Mouse (Mus musculus) adrenal gland, adult 18-20 months (tissue): ENCODE measurements around the gene Cdsn. TPM values are rescaled to one million over a fixed set of nuclear protein-coding genes. Genes with fewer than 3 reads are reported as not detected.

ENCODE experiments used
- DNase-seq, 2 experiments: peaks; one replicate each; pipeline ENCODE4 v3.0.0; 2021 to 2022; ENCODE audit warnings: low spot score in 2 of 2
- total RNA-seq, 2 experiments: library from RNA; stranded (reverse); gene quantifications; 1 replicate in 1 of 2; 2 replicates in 1 of 2; pipeline ENCODE4 v1.2.3; 2021

Gene Cdsn
- total RNA-seq, 2 experiments from 2014 or later = 0.10 to 7.1 TPM

- no peak for DNase-seq
Observed at GRCm38 (mm10) chr17:35569091-35569944, 17.4 kb downstream of the Cdsn start.

GRCm38 (mm10) chr17:35570836-35571235 is 18.9 kb downstream of the Cdsn start:
- no peak for DNase-seq

GRCm38 (mm10) chr17:35571477-35571876 is 19.5 kb downstream of the Cdsn start:
- no peak for DNase-seq

- peak; percentile 70 to 79 for DNase-seq
Observed at GRCm38 (mm10) chr17:35578211-35578610, 26.3 kb downstream of the Cdsn start.

- no peak for DNase-seq
Observed at GRCm38 (mm10) chr17:35582900-35583299, 31.0 kb downstream of the Cdsn start.

GRCm38 (mm10) chr17:35584330-35584937 is 32.5 kb downstream of the Cdsn start:
- DNase-seq = peak; percentile 77 to 81

GRCm38 (mm10) chr17:35587291-35587690 is 35.4 kb downstream of the Cdsn start:
- DNase-seq = no peak

- DNase-seq = no peak
Observed at GRCm38 (mm10) chr17:35588387-35588786, 36.5 kb downstream of the Cdsn start.

GRCm38 (mm10) chr17:35590410-35591218 is 38.7 kb downstream of the Cdsn start:
- peak; percentile 68 to 74 for DNase-seq

GRCm38 (mm10) chr17:35591219-35591578 is 39.3 kb downstream of the Cdsn start:
- no peak for DNase-seq

- DNase-seq = no peak
Observed at GRCm38 (mm10) chr17:35591731-35592130, 39.8 kb downstream of the Cdsn start.

GRCm38 (mm10) chr17:35592131-35592530 is 40.2 kb downstream of the Cdsn start:
- DNase-seq = no peak

GRCm38 (mm10) chr17:35593786-35594185 is 41.9 kb downstream of the Cdsn start:
- DNase-seq = no peak

- DNase-seq = no peak
Observed at GRCm38 (mm10) chr17:35594456-35594855, 42.5 kb downstream of the Cdsn start.

GRCm38 (mm10) chr17:35597399-35597798 is 45.5 kb downstream of the Cdsn start:
- DNase-seq = no peak

GRCm38 (mm10) chr17:35601249-35601648 is 49.3 kb downstream of the Cdsn start, which contains the start of gene Sfta2:
Gene Sfta2 (plus strand): TSS chr17:35601549.
- no peak for DNase-seq

GRCm38 (mm10) chr17:35601736-35602354 is 49.9 kb downstream of the Cdsn start:
- no peak for DNase-seq
